Mouse (Mus musculus): ENCODE measurements around the gene Ddc. TPM values are rescaled to one million over a fixed set of nuclear protein-coding genes. Genes with fewer than 3 reads are reported as not detected.

The Ddc gene
- total and polyA plus RNA-seq, 3 experiments = 0.07 to 0.08 TPM; not detected in 1

DNA sequence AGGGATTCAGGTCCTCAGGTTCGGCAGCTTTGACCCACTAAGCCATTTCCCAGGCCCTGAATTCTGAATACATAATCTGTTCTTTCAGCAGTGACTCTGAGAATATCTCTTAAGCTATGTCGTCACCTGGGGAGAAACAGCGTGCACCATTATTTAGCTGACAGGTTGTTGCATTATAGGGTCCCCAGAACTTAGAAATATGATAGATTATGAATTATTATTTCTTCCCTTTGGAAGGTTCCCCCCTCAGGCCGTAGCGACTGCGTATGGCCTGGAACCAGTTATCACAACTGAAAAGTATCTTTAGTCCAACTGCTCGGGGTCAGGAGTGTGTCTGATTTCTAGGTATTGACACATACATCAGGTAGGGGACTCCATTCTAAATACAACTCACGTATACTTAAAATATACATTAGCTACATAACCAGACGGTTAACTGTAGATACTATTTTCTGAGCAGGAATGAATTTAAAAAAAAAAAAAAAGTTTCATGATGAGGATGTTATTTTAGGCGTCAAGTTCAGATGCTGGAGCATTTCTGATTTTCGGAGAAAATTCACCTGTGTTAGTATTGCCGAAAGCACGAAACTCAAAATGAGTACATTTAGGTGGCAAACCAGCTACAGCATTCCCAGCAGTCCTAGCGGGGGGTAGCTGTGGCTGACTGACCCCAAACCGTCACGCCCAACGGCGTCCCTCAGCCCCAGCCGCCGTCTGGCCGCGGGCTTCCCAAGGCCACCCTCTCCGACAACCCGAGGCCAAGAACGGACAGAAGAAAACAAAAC is 89.7 kb downstream of the Ddc start (continued):
- no peak for TF ChIP-seq RAD21 (IDR thresholded peaks at IDR 0.05; ENCODE audit: low read depth, low read length)
- peak; percentile 8; the same call in 1 of the 2 replicates for TF ChIP-seq HCFC1 (IDR thresholded peaks at IDR 0.05; ENCODE audit: low read depth, low read length)
- TF ChIP-seq TBP (IDR thresholded peaks at IDR 0.05; ENCODE audit: low read depth, low read length) = 0 out of 2 replicates have a peak, but pooled peaks have one; percentile 13
- 0 out of 2 replicates have a peak, but pooled peaks have one; percentile 29 for TF ChIP-seq MAZ (IDR thresholded peaks at IDR 0.05; ENCODE audit: low read depth, low read length)
- TF ChIP-seq EP300 (IDR thresholded peaks at IDR 0.05; ENCODE audit: low read depth in 1 of 2, low read length in 2 of 2) = peak in 1 of 2 experiments; percentile 39; a peak in 1 of 4 replicates
- TF ChIP-seq POLR2A (IDR thresholded peaks at IDR 0.05; ENCODE audit: control insufficient read depth in 1 of 2, insufficient read depth in 1 of 2, low read depth in 1 of 2, low read length in 2 of 2, poor library complexity in 1 of 2) = no peak; a peak in 1 of 4 replicates
- TF ChIP-seq ZNF384 (IDR thresholded peaks at IDR 0.05; ENCODE audit: low read depth, low read length) = 0 out of 2 replicates have a peak, but pooled peaks have one; percentile 59
- peak; percentile 92; the same call in 1 of the 2 replicates for TF ChIP-seq CHD1 (IDR thresholded peaks at IDR 0.05; ENCODE audit: low read depth, low read length)

DNA sequence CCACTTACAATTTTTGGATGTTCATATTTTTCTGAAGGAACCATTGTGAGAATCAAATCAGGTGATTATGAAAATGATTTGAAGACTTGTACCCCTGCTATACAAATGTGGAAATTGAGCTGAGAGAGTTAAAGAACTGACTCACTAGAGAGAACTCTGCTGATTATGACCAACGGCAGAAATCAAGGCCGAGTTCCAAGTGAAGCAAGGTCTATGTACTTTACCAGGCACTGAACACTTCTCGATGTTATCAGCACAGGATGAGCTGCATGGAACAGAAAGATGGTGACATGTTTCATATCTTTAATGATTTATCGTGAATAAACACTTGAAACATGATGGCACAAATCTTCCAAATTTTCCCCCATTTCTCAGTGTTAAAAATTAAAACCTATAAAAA is 92.0 kb downstream of the Ddc start:
- peaks cover 19 to 25% of the 10 kb centered on the region in 2 experiments for H3K4me1 ChIP-seq (ENCODE audit: control insufficient read depth in 1 of 2, insufficient read depth in 2 of 2, low read length in 2 of 2)

DNA sequence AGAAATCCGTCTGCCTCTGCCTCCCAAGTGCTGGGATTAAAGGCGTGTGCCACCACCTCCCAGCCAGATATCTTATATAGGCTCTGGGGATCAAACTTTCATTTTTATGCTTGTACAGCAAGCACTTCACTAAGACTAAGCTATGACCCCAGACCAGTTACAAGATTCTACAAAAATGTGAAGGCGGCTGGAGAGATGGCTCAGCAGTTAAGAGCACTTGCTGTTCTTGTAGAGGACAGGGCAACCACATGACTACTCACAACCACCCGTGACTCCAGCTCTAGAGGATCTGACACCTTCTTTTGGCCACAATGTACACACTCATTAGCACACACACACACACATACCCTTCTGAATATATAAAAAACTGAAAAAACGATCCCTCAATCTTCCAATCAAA is 93.5 kb downstream of the Ddc start:
- H3K9ac ChIP-seq (ENCODE audit: control insufficient read depth, low read depth, low read length, poor library complexity, severe bottlenecking) = no peak overlapping the region
- H3K36me3 ChIP-seq (ENCODE audit: control insufficient read depth in 1 of 2, insufficient read depth in 2 of 2, low read length in 2 of 2) = peaks cover 47 to 58% of the 10 kb centered on the region in 2 experiments
- peaks cover 17 to 35% of the 10 kb centered on the region in 2 experiments for H3K4me1 ChIP-seq (ENCODE audit: control insufficient read depth in 1 of 2, insufficient read depth in 2 of 2, low read length in 2 of 2)
- no peak for TF ChIP-seq E2F4 (IDR thresholded peaks at IDR 0.05; ENCODE audit: borderline replicate concordance, low read depth, low read length)
- no peak for TF ChIP-seq POLR2A (IDR thresholded peaks at IDR 0.05; ENCODE audit: control insufficient read depth in 1 of 2, insufficient read depth in 1 of 2, low read depth in 1 of 2, low read length in 2 of 2, poor library complexity in 1 of 2)
- no peak for TF ChIP-seq ZKSCAN1 (IDR thresholded peaks at IDR 0.05; ENCODE audit: low read depth, low read length)
- TF ChIP-seq ETS1 (IDR thresholded peaks at IDR 0.05; ENCODE audit: low read depth, low read length) = no peak
- no peak for TF ChIP-seq MXI1 (IDR thresholded peaks at IDR 0.05; ENCODE audit: low read depth, low read length)
- no peak for TF ChIP-seq POLR2AphosphoS5 (IDR thresholded peaks at IDR 0.05; ENCODE audit: borderline replicate concordance, low read depth, low read length)
- no peak for TF ChIP-seq TAL1 (IDR thresholded peaks at IDR 0.05; ENCODE audit: low read length)
- no peak for TF ChIP-seq USF1 (IDR thresholded peaks at IDR 0.05; ENCODE audit: low read depth, low read length)
- TF ChIP-seq MYB (IDR thresholded peaks at IDR 0.05; ENCODE audit: low read depth, low read length) = no peak
- TF ChIP-seq SMC3 (IDR thresholded peaks at IDR 0.05; ENCODE audit: low read depth, low read length) = no peak
- TF ChIP-seq MAX (IDR thresholded peaks at IDR 0.05; ENCODE audit: low read length) = no peak
- no peak for TF ChIP-seq ZMIZ1 (IDR thresholded peaks at IDR 0.05; ENCODE audit: low read depth, low read length)
- TF ChIP-seq TBP (IDR thresholded peaks at IDR 0.05; ENCODE audit: low read depth, low read length) = no peak
- TF ChIP-seq UBTF (IDR thresholded peaks at IDR 0.05; ENCODE audit: borderline replicate concordance, insufficient read depth, low read depth, low read length) = no peak
- TF ChIP-seq TCF12 (IDR thresholded peaks at IDR 0.05; ENCODE audit: low read depth, low read length) = no peak
- no peak for TF ChIP-seq MEF2A (IDR thresholded peaks at IDR 0.05; ENCODE audit: extremely low read depth, insufficient replicate concordance, low read depth, low read length, poor library complexity, severe bottlenecking)
- TF ChIP-seq SIN3A (IDR thresholded peaks at IDR 0.05; ENCODE audit: low read length) = no peak
- H3K79me2 ChIP-seq (ENCODE audit: control insufficient read depth, insufficient read depth, low read length, poor library complexity) = peaks cover 26% of the 10 kb centered on the region
- H3K4me3 ChIP-seq (ENCODE audit: control insufficient read depth in 1 of 2, insufficient read depth in 1 of 2, low read depth in 2 of 2, low read length in 2 of 2) = no peak overlapping the region
- H3K27ac ChIP-seq (ENCODE audit: control insufficient read depth, low read depth, low read length) = no peak overlapping the region
- DNase-seq (ENCODE audit: low read depth, low spot score) = no peak
- no peaks in the 10 kb centered on the region for H3K9me3 ChIP-seq (replicated peaks; ENCODE audit: insufficient read depth, low read length)
- no peaks in the 10 kb centered on the region for H3K27me3 ChIP-seq (ENCODE audit: control insufficient read depth in 1 of 2, insufficient read depth in 2 of 2, low read length in 2 of 2)

More for the DNA sequence above, 92.0 kb downstream of the Ddc start:
- 0 out of 2 replicates have a peak, but pooled peaks have one; percentile 2 for TF ChIP-seq ZMIZ1 (IDR thresholded peaks at IDR 0.05; ENCODE audit: low read depth, low read length)
- 0 out of 2 replicates have a peak, but pooled peaks have one; percentile 20 for TF ChIP-seq GATA1 (IDR thresholded peaks at IDR 0.05; ENCODE audit: low read depth, low read length)
- no peak for TF ChIP-seq JUND (IDR thresholded peaks at IDR 0.05; ENCODE audit: low read depth, low read length)
- TF ChIP-seq USF2 (IDR thresholded peaks at IDR 0.05; ENCODE audit: borderline replicate concordance in 1 of 2, insufficient read depth in 1 of 2, low read depth in 1 of 2, low read length in 2 of 2) = no peak
- TF ChIP-seq KAT2A (conservative IDR thresholded peaks at IDR 0.05; ENCODE audit: low read depth, low read length) = no peak
- TF ChIP-seq ETS1 (IDR thresholded peaks at IDR 0.05; ENCODE audit: low read depth, low read length) = no peak
- no peak for TF ChIP-seq CTCF (IDR thresholded peaks at IDR 0.05 in 2 of 3, conservative IDR thresholded peaks at IDR 0.05 in 1 of 3; ENCODE audit: control insufficient read depth in 1 of 3, insufficient read depth in 1 of 3, low read depth in 2 of 3, low read length in 3 of 3, poor library complexity in 1 of 3, severe bottlenecking in 1 of 3)
- TF ChIP-seq ZC3H11A (IDR thresholded peaks at IDR 0.05; ENCODE audit: low read depth, low read length) = no peak
- Histone ChIP-seq H3K4me3 (ENCODE audit: control insufficient read depth in 1 of 2, insufficient read depth in 1 of 2, low read depth in 2 of 2, low read length in 2 of 2) (no peak overlapping the region), H3K27ac (ENCODE audit: control insufficient read depth, low read depth, low read length) (no peak overlapping the region), H3K27me3 (ENCODE audit: control insufficient read depth in 1 of 2, insufficient read depth in 2 of 2, low read length in 2 of 2) (no peaks in the 10 kb centered on the region), H3K9ac (ENCODE audit: control insufficient read depth, low read depth, low read length, poor library complexity, severe bottlenecking) (no peak overlapping the region), H3K79me2 (ENCODE audit: control insufficient read depth, insufficient read depth, low read length, poor library complexity) (peaks cover 25% of the 10 kb centered on the region), H3K36me3 (ENCODE audit: control insufficient read depth in 1 of 2, insufficient read depth in 2 of 2, low read length in 2 of 2) (peaks cover 32 to 54% of the 10 kb centered on the region in 2 experiments), H3K9me3 (replicated peaks; ENCODE audit: insufficient read depth, low read length) (no peaks in the 10 kb centered on the region)
- DNase-seq (ENCODE audit: low read depth, low spot score) = no peak

Measured in MEL (cell line).